Mouse (Mus musculus) heart, embryonic 14.5 days (tissue): ENCODE data around the gene 4632433K11Rik. TPM values are rescaled to one million over a fixed set of nuclear protein-coding genes. Genes with fewer than 3 reads are reported as not detected.

Experiments used
- ATAC-seq: fragments of 200-750 bp; cut with Nextera tagmentation; 2 replicates; pipeline ENCODE4 v1.8.0; 2017; ENCODE audit warnings: low read depth, moderate TSS enrichment; ENCODE audit not compliant: insufficient number of reproducible peaks, insufficient read depth, low FRiP score
- H3K27ac ChIP-seq, 2 experiments: fragments of 200-500 bp in 1 of 2; fragments of 300-500 bp in 1 of 2; sonication (generic) in 1 of 2; replicated peaks in 1 of 2; 2 replicates each; pipeline ENCODE4 v1.5.1; 2012 to 2014; ENCODE audit warnings: low read depth in 2 of 2, low read length in 2 of 2, control low read depth in 1 of 2, mild to moderate bottlenecking in 1 of 2, mixed read lengths in 1 of 2; ENCODE audit not compliant: control insufficient read depth in 1 of 2, insufficient read depth in 1 of 2
- H3K27me3 ChIP-seq: fragments of 300-500 bp; sonication (generic); 2 replicates; pipeline ENCODE4 v1.6.1; 2014; ENCODE audit warnings: mild to moderate bottlenecking, low read length, control low read depth; ENCODE audit not compliant: control insufficient read depth, insufficient read depth
- H3K36me3 ChIP-seq: fragments of 300-500 bp; sonication (generic); 2 replicates; pipeline ENCODE4 v1.6.1; 2014; ENCODE audit warnings: mild to moderate bottlenecking, control low read depth, low read length, mixed read lengths; ENCODE audit not compliant: control insufficient read depth, insufficient read depth
- H3K4me1 ChIP-seq, 2 experiments: fragments of 200-500 bp in 1 of 2; fragments of 300-500 bp in 1 of 2; sonication (generic) in 1 of 2; 2 replicates each; pipeline ENCODE4 v1.6.1; 2012 to 2014; ENCODE audit warnings: low read length in 2 of 2, control low read depth in 1 of 2, mixed read lengths in 1 of 2; ENCODE audit not compliant: control insufficient read depth in 2 of 2, insufficient read depth in 2 of 2
- H3K4me2 ChIP-seq: fragments of 300-500 bp; sonication (generic); 2 replicates; pipeline ENCODE4 v1.6.1; 2014; ENCODE audit warnings: mild to moderate bottlenecking, low read length
- H3K4me3 ChIP-seq, 2 experiments: fragments of 200-500 bp in 1 of 2; fragments of 300-500 bp in 1 of 2; sonication (generic) in 1 of 2; 2 replicates each; pipeline ENCODE4 v1.5.1; 2012 to 2014; ENCODE audit warnings: low read length in 2 of 2, mild to moderate bottlenecking in 2 of 2, control low read depth in 1 of 2, low read depth in 1 of 2, moderate library complexity in 1 of 2; ENCODE audit not compliant: control insufficient read depth in 1 of 2, insufficient read depth in 1 of 2
- H3K9ac ChIP-seq: fragments of 300-500 bp; sonication (generic); 2 replicates; pipeline ENCODE4 v1.6.1; 2014; ENCODE audit warnings: mild to moderate bottlenecking, low read length
- H3K9me3 ChIP-seq: fragments of 300-500 bp; sonication (generic); 2 replicates; pipeline ENCODE4 v1.6.1; 2016; ENCODE audit warnings: low read length, control low read depth; ENCODE audit not compliant: control insufficient read depth
- WGBS: fragments of 180-500 bp; shearing (Covaris S2); extraction: QIAGEN DNeasy Blood & Tissue Kit; methylation state at CpG from one replicate; pipeline ENCODE4 v1.1.7; 2014; 5-methylcytosine and 5-hydroxymethylcytosine counted together
- polyA plus RNA-seq: library from polyadenylated mRNA; unstranded; fragments of >200 nt; fragmentation: Nextera tagmentation; extraction: Ambion mirVana; gene quantifications from 2 replicates; pipeline ENCODE4 v1.2.1, GENCODE M21; 2014

The 4632433K11Rik gene
- polyA plus RNA-seq, result not detected in 2 replicates

DNA sequence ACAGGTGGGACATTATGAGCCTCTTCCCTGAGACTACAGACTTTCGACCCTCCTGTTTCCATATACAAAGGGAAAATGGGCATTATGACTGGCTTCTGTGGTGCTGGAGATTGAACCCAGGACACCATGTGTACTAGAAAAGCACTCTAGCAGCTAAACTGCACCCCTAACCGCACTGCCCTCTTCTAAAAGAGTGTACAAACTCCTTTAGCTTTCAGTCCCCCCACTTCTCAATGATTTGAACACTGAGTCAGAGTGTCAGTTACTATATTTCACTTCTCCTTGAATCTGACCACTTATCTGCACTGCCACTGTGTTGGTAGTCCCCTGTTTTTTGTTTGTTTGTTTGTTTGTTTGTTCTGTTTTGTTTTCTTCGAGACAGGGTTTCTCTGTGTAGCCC, at the start of gene 4632433K11Rik:
4632433K11Rik (plus strand) TSS at position 301 of the 400 bp plus-strand sequence.
- no peak within 1 kb of the TSS for H3K4me2 ChIP-seq
- no peak within 1 kb of the TSS for H3K4me3 ChIP-seq
- H3K36me3 ChIP-seq, result peaks cover 73% of the 10 kb centered on the region
- H3K4me1 ChIP-seq, result peaks cover 2 to 7% of the 10 kb centered on the region in 2 experiments; a peak in 3 of 4 replicates
- H3K9ac ChIP-seq, result no peak within 1 kb of the TSS
- 87% methylated on average over 3 of the region's 3 CpGs for WGBS
- no peak for ATAC-seq
- H3K9me3 ChIP-seq, result peaks cover 35% of the 10 kb centered on the region
- H3K27me3 ChIP-seq, result no peaks in the 10 kb centered on the region
- no peak within 1 kb of the TSS for H3K27ac ChIP-seq

DNA sequence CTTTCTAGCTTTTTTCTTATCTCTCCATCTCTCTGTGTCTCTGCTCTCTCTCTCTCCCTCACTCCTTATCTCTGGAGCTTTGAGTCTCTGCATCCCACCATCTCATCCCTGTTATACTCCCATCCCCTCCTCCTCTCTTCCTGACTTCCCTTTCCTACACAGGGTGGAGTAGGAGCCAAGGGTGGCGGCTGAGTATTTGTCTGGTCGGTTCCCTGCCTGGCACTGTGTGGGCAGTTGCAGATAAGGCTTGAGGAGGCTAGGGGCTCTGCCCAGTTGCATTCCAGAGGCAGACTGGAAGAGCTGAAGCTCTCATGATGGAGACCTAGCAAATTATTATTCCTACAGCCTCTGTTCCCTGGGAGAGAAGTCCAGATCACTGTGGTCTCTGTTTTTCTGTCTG, 45.7 kb upstream of the 4632433K11Rik start:
- Histone ChIP-seq H3K27me3 (peaks cover 4% of the 10 kb centered on the region), H3K36me3 (peaks cover 19% of the 10 kb centered on the region), H3K9ac (no peak overlapping the region), H3K9me3 (no peaks in the 10 kb centered on the region), H3K4me2 (no peak overlapping the region), H3K4me1 (no peaks in the 10 kb centered on the region), H3K4me3 (no peak overlapping the region), H3K27ac (no peak overlapping the region)
- no peak for ATAC-seq
- 30% methylated on average over 2 of the region's 2 CpGs for WGBS

DNA sequence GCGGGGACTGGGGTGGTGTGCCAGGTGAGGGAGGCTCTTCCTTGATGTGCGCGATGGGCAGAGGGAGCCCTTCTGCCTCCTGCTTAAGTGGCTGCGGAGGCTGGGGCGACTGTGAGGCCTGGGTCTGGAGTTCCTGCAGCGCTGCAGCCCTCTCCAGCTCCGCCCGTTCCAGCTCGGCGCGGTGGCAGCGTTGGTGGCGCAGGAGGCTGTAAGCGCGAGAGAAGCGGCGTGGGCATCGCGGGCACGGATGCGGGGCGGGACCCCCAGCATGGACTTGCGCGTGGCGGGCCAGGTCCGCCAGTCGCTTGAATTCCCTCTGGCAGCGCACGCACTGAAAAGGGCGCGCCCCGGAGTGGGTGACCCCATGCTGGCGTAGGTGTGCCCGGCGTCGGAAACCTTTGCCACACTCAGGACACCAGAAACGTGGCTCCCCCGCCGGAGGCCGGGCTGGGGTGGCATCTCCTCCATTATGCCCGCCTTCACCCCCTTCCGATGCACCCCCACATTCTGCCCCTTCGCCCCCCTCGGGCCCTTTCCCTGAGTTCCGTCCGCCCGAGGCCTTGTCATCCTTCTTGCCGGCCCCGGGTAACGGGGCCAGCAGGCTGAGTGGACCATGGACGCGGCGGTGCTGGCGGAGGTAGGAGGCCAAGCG, 40.4 kb upstream of the 4632433K11Rik start:
- H3K4me3 ChIP-seq, result peak overlapping the region; percentile 6 to 79; a peak in 1 of 4 replicates
- WGBS, result 40% methylated on average over 47 of the region's 55 CpGs
- H3K4me2 ChIP-seq, result peak overlapping the region; percentile 90

DNA sequence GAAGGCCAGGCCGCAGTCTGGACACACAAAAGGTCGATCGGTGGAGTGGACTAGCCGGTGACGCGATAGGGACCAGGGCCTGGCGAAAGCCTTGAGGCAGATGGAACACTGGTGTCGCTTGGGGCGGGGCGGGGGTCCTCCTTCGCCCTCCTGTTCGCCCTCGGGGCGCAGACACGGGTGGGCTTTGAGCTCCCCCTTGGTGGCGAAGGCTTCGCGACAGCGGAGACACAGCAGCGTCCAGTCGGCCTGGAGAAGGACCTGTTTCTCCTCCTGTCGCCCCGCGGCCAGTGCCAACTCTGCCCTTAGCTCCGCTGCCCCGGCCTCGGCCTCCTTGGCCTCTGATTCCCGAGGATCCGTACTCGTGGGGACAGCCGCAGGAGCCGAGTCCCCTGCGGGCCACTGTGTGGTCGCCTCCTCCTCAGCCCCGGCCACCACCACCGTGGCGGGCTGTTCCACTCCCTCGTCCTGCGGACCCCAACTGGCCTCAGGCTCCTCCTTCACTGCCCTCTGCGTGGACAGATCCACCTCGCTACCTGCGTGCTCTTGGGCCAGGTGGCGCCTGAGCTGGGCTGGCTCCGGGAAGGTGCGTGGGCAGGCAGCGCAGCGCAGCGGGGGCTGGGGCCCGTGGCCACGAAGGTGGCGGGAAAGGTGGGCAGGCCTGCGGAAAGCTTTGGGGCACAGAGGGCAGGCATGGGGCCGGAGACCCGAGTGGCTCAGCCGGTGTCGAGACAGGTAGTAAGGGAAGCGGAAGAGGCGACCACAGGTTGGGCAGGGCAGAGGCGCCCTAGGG, 39.7 kb upstream of the 4632433K11Rik start:
- Histone ChIP-seq H3K4me3 (peak overlapping the region; percentile 6 to 79; a peak in 1 of 4 replicates), H3K4me2 (peak overlapping the region; percentile 90), H3K36me3 (peaks cover 28% of the 10 kb centered on the region), H3K27ac (no peak overlapping the region), H3K9ac (0 out of 2 replicates have a peak overlapping the region, but pooled peaks have one; percentile 30), H3K27me3 (peaks cover 23% of the 10 kb centered on the region), H3K4me1 (peaks cover 10 to 25% of the 10 kb centered on the region in 2 experiments; a peak in 3 of 4 replicates), H3K9me3 (no peaks in the 10 kb centered on the region)
- ATAC-seq, result no peak
- WGBS, result 37% methylated on average over 54 of the region's 59 CpGs

More for the DNA sequence above, 40.4 kb upstream of the 4632433K11Rik start:
- no peak for ATAC-seq
- H3K27me3 ChIP-seq, result peaks cover 23% of the 10 kb centered on the region
- H3K36me3 ChIP-seq, result peaks cover 28% of the 10 kb centered on the region
- H3K27ac ChIP-seq, result no peak overlapping the region
- H3K4me1 ChIP-seq, result peaks cover 10 to 25% of the 10 kb centered on the region in 2 experiments; a peak in 3 of 4 replicates
- H3K9ac ChIP-seq, result 0 out of 2 replicates have a peak overlapping the region, but pooled peaks have one; percentile 30
- no peaks in the 10 kb centered on the region for H3K9me3 ChIP-seq

DNA sequence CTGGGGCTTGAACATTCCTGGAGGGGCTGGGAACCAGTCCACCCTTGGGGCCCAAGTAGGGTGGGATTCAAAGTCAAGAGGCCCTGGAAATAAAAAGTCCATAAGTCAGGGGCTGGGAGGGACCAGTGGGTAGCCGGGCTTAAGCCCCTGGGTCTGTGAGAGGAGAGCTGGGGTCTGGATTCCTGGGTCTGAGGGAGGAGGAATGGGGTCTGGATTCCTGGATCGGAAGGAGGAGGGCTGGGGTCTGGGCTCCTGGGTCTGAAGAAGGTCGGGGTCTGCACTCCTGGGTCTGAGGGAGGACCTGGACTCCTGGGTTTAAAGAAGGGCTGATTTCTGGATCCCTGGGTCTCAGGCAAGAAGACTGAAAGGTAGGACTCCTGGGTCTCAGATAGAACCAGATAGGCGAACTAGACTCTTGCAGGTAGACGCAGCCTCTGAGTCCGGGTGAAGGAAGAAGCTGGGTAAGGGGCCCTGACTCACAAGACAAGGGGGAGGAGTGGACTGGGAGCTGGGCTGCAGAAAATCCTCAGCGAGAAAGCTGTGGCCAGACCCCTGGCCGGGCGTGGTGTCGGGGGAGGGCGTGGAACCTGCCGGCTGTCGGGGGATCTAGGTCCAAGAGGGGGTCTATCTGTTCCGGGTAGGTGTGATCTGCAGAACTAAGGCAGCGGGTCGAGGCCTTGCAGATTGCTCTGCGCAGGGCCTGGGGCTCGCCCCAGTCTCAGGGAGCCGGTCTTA, 38.5 kb upstream of the 4632433K11Rik start:
- Histone ChIP-seq H3K27ac (peak overlapping the region; percentile 42 to 55; a peak in 3 of 4 replicates), H3K4me3 (peak overlapping the region; percentile 79 to 85), H3K4me2 (peak overlapping the region; percentile 90), H3K9me3 (no peaks in the 10 kb centered on the region), H3K27me3 (peaks cover 23% of the 10 kb centered on the region), H3K36me3 (peaks cover 28% of the 10 kb centered on the region), H3K4me1 (peaks cover 10 to 25% of the 10 kb centered on the region in 2 experiments; a peak in 3 of 4 replicates), H3K9ac (peak overlapping the region; percentile 92)
- WGBS, result 7% methylated on average over 19 of the region's 19 CpGs
- ATAC-seq, result peak; percentile 7; the same call in 1 of the 2 replicates

DNA sequence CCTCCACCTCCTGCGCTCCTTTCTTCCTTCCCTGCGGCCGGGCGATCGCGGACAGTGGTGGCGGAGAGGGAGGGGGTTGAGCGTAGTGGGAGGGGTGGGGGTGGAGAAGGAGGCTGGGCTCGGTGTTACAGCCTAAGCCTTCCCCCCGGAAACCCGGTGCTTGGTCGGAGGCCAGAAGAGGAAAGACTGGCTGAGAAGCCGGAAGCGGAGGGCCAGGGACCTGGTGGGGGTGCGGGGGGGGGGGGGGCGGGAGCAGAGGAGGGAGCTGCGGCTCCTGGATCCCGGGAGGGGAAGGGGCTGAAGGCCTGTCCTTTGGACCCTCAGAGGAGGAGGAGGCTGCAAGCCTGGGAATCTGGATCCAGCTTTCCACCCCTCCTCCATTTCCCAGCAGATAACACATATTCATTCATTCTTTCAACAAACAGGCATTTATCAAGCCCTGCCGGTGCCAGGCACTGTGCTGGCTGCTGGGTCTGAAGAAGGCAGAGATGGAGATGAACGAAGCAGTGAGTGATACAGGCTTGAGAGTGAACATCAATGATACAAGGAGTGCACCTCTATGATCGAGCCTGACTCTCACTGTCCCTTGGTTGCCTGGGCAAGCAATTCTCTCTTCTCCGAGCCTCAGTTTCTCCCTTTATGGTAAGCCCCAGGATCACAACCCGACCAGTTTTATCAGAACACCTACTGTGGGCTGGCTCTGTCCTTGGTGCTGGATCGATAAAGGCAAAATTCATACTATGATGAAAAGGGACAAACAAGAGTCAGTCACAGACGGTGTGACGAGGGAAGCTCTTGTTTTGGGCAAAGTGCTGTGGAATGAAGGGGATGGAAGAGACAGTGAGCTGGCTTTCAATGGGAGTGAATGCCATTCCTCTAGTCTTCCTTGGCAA, 37.7 kb upstream of the 4632433K11Rik start, which contains the start of gene Zfp579:
Zfp579 (minus strand) TSS at position 156 of the 893 bp plus-strand sequence.
- peak within 1 kb of the TSS; percentile 90 for H3K4me2 ChIP-seq
- peaks cover 23% of the 10 kb centered on the region for H3K27me3 ChIP-seq
- H3K9ac ChIP-seq, result peak within 1 kb of the TSS; percentile 92
- H3K9me3 ChIP-seq, result no peaks in the 10 kb centered on the region
- peak within 1 kb of the TSS; percentile 55 to 59 for H3K27ac ChIP-seq
- H3K4me3 ChIP-seq, result peak within 1 kb of the TSS; percentile 79 to 85
- ATAC-seq, result peak; percentile 73
- peaks cover 10 to 25% of the 10 kb centered on the region in 2 experiments; a peak in 3 of 4 replicates for H3K4me1 ChIP-seq
- 6% methylated on average over 15 of the region's 26 CpGs for WGBS
- H3K36me3 ChIP-seq, result peaks cover 28% of the 10 kb centered on the region
